Mouse (Mus musculus) gastrocnemius, postnatal 10 days (tissue): ENCODE measurements around the gene Shox2. TPM values are rescaled to one million over a fixed set of nuclear protein-coding genes. Genes with fewer than 3 reads are reported as not detected.

Experiments
- DNase-seq: peaks from one replicate; pipeline ENCODE4 v3.0.0; 2021; ENCODE audit warnings: mixed read lengths
- total RNA-seq, 2 experiments: library from RNA; stranded (reverse); gene quantifications; 2 replicates each; pipeline ENCODE4 v1.2.3; 2021

The Shox2 gene
- total RNA-seq, 2 experiments from 2014 or later, result 5.1 to 8.5 TPM

DNA sequence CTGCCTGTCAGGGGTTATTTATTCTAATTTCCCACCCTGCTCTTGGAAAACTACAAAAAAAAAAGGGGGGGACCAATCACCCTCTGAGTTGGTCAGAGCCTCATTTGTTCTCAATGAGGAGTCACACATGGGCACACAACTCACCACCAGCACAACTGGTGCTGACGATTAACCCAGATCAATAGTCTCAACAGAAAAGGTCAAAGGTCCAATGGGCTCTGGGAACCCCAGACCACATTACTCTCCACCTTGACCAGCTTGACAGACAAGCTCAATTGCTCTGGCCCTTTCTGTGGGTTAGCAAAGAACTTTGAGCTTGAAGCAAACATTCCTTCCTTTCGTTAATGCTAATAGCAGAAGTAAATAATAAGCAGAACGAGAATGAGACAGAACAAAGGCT lies 16.7 kb downstream of the Shox2 start:
- no peak for DNase-seq

DNA sequence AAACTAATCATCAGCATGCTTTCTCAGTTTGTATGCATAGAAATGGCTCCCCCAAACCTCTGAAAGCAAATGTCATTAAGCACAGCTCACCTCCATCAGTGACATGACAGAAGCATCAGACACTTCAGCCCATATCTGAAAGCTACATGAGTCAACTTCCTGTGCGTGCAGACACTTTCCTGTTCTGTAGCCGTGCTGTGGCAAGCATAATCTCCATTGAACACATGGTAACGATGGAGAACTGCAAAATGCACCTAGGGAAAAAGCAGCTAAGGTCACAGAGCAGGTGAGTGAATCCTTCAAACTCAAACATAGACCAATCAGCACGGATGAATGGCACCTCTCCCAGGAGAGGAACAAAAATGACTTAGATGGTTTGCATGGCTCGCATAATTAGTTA lies 21.6 kb downstream of the Shox2 start:
- no peak for DNase-seq

GRCm38 (mm10) chr3:66955126-66955525 lies 26.4 kb downstream of the Shox2 start:
- no peak for DNase-seq

DNA sequence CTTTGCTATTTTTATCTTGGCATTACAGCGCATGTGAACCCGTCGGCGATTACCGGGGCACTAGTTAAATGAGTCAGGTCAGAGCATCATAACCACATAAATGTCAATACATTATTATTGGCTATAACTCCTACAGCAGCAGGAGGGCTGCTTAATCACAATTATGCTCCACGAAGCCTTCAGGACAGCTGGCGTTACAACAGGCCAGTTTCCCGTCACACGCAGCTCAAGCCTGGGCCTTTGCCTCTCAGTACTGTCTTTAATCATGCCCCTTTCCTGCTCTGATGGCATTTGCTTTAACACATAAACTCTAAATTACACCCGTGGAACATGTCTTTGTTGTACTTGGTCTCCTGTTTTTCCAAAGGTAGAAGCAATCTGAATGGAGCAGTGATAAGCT lies 41.9 kb downstream of the Shox2 start:
- DNase-seq, result no peak

- DNase-seq, result no peak
These were observed 59.1 kb downstream of the Shox2 start for GRCm38 (mm10) chr3:66922436-66922835.

Other genes with a start within 250 kb of the Shox2 start
- gene Rsrc1, start 381 bp downstream of the Shox2 start, total RNA-seq, result 10 to 100 TPM; 21.9 to 22.8 TPM